Mouse (Mus musculus) CD4-positive helper T cell, adult 2 months (primary cell): ENCODE results near the gene Zcchc3.
"Not testable (repeated sequence)": the region's sequence is repeated elsewhere in the genome, so short reads cannot be mapped to it uniquely, and the experiment has no call there.

Experiments used
- DNase-seq: peaks from one replicate; pipeline ENCODE4 v3.0.0-alpha.2; 2012; ENCODE audit warnings: low read depth, missing footprints, low spot score

Gene Zcchc3

DNA sequence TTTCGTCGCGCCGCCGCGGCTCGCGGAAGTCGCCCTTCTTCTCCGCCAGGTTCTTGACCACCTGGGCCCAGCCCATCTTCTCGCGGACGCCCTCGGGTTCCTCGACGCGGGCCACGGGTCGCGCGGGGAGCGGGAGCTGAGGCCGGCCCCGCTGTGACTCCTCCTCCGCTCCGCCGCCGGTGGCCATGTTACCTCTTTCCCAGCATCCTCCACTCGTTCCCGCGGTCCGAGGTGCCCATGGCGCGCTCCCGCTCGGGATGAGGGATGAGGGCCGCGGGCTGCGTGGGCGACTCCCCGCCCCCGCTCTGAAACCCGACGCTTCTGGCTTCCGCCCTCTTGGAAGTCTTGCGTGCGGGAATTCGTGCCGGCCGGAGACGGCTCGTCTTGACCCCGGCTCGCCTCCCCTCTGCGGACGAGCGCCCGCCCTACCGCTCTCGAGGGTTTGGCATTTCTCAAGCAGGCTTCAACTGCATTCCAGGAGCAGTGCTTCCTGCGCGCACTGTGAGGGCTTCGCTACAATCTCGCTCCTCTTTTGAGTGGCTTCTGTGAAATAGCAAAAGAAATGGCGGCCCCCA lies at the start of gene Zcchc3:
Gene Zcchc3 (minus strand): TSS at position 437 of the 575 bp plus-strand sequence.
- peak; percentile 64 for DNase-seq

GRCm38 (mm10) chr2:152459241-152459640 lies 44.4 kb upstream of the Zcchc3 start:
- DNase-seq = no peak

- no peak for DNase-seq
Observed at GRCm38 (mm10) chr2:152452101-152452781, 37.4 kb upstream of the Zcchc3 start.

- peak; percentile 13 for DNase-seq
Observed at GRCm38 (mm10) chr2:152450241-152450640, 35.4 kb upstream of the Zcchc3 start.

- DNase-seq = no peak
Observed at GRCm38 (mm10) chr2:152447461-152447860, 32.6 kb upstream of the Zcchc3 start.

DNA sequence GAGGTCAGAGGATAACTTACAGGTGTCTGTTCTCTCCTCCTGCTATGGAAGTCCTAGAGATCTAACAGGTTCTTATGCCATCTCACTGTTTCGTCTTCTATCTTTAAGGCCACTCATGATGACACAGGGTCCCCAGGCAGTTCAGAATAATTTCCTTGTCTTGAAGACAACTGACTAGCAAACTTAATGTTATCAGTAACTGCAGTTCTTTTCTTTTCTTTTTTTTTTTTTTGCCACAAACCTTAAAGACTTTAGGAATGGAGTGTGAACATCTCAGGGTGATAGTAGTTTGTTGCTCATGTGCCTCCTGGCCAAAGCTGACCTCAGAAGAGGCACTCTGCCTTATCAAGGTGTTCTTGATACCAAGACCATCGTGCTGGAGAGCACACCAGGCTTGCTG lies 31.8 kb upstream of the Zcchc3 start:
- no peak for DNase-seq

DNA sequence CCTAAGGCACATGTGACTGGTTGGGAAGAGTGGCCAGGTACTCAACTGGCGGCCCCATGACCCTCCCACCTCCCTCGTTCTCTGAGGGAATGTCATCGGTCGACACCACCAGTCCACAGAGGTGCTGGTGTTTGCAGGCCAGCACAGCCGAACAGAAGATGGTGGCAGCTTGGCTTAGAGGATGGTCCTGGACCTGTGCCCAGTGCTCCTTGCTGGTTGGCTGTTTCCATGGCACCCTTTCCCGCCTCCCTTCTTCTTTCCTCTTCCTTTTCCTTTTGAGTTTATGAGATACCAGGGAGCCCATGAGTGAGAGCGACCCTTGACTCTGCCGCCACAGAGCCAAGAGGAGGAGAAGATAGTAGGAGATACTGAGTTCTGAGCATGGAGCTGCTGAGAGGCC lies 28.5 kb upstream of the Zcchc3 start:
- no peak for DNase-seq

DNA sequence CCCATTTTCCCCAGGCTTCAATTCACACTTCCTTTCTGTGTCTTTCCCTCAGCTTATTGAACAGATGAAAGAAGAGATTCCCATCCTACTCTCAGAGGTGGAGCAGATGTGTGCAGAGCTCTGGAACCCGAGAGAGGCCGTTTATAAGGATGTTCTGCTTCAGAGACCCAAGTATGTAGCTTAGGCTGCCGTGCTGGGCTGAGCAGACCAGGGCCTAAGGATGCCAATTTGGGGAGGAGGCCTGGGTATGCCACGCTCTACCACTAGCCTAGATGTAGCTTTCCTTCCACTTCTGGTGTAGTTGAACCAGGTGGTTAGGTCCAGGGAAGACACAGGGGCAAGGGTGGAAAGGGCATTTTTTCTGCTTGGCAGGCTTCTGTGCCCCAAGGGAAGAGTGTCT lies 27.5 kb upstream of the Zcchc3 start:
- no peak for DNase-seq

GRCm38 (mm10) chr2:152439833-152440232 lies 25.0 kb upstream of the Zcchc3 start:
- no peak for DNase-seq

DNA sequence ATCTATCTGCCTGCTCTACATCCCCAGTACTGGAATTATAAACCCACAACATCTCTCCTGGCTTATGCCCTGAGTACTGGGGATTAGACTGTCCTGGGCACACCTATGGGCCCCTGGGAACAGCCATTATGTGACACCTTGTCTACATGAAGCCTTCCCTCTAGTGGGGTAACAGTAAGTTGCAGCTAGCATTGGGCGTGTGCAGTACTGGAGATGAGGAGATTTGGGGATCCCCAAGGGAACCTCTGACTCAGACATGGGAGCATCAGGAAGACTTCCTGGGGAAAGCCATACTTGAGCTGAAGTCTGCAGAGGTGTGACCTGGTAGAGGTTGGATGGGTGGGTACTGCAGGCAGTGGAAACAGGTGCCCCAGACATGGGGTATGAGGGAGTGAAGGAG lies 24.1 kb upstream of the Zcchc3 start:
- DNase-seq = no peak

DNA sequence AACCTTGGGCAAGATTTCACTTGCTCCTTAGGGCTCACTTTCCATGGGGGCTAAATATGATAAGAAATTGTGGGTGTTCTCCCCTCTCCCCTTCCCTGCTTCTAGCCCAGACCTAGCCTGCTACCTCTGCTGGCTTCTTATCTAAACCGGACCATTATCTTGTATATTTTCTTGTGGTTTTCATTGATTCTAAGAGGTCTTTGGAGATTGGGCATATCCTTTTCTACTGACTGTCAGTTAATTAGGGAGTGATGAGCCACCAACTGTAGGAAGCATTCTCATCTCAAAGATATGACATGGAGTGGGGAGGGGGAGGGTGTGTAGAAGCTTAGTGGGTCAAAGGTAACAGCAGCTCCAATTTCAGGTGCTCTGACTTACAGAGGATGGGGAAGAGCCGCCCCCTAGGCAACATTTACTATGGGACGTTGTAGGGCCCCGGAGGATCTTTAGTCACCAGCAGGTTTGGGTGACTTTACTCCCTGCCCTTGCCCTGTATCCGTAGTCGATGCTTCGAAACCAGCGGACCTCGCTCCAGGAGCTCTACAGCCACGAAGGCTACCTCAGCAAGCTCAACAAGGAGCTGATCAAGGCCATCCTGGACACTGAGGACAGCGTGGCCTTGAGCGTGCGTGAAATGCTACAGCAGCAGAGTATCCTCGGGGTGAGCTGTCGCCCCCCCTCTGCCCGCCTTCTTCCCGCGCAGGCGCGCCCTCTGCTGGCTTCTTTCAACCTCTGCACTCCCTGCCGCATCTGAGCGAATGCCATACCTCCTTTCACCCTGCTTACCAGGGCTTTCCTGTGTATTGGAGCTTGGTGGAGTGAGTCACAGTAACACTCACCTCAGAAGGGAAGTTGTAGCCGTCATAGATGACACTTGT lies 22.4 kb upstream of the Zcchc3 start:
- peak; percentile 70 for DNase-seq

GRCm38 (mm10) chr2:152436405-152436901 lies 21.6 kb upstream of the Zcchc3 start:
- DNase-seq = no peak

DNA sequence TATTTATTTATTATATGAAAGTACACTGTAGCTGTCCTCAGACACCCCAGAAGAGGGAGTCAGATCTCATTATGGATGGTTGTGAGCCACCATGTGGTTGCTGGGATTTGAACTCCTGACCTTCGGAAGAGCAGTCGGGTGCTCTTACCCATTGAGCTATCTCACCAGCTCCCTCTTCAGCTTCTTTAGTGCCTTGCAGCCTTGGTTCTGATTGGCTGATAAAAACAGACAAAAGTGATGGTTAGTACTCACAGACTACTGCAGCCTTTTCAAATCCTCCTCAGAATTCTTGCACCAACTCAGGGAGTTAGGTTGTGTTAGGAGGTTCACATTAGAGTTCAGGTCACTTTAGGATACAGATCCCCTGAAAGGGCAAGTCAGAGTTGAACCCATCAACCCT lies 13.7 kb upstream of the Zcchc3 start:
- not testable (repeated sequence) for DNase-seq

DNA sequence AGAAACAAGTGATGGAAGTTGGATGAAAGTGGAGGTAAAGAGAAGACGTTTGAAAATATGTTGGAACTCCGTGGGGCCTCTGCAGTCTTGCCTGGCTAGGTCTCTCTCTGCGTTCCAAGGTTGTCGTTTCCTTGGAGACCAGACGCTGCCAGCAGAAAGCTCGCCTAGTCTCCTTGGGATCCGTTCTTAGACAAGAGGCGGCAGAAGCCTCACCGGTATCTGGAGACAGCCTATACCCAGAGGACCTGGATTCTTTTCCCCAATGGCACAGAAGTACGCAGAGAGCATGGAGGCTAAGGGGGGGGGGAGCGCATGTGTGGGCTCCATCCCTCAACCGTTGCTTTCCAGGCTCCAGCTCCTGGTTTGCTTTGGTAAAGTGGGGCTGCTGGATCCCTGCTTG lies 12.7 kb upstream of the Zcchc3 start:
- DNase-seq = no peak

DNA sequence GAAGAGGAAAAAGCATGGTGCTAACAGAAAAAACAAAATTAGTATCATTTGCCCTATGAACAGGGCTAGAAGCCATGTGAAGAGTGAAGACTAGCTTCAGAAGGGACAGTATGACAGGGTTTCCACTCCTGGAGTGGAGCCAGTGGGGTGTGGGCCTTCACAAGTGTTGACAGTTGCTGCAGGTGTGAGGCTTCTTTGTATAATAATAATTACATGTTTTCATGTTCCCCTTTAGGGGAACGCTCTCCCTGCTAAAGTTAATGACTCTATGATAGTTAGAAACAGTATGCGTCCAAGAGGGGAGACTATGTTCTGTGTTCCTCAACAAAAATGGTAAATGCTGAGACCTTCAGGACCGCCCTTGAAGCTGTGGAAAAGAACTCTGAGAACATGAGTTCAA lies 959 bp upstream of the Zcchc3 start:
- DNase-seq = no peak

DNA sequence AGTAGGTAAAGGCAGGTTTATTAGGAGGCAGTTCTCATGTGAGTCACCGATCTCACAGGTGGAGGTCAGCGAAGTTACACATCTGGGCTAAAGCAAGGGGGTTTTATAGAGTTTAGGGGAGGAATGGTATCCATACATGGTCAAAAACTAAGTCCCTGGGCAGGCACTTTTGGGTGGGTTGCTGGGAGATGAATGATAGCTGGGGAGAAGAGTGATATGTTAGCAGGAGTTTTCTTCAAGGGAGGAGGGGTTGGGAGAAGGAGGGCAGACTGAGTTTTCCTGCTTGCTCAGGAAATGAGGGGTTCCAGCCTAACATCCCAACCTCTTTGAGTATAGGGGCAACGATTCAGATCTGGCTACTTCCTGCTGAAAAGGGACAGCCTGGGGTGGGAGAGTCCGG lies 460 bp upstream of the Zcchc3 start, which contains the start of gene 6820408C15Rik:
Gene 6820408C15Rik (plus strand): TSS at position 301 of the 400 bp plus-strand sequence.
- DNase-seq = no peak

- DNase-seq = no peak
Observed at GRCm38 (mm10) chr2:152413765-152414584, 852 bp downstream of the Zcchc3 start.

- no peak for DNase-seq
Observed at GRCm38 (mm10) chr2:152413158-152413764, 1.6 kb downstream of the Zcchc3 start.

DNA sequence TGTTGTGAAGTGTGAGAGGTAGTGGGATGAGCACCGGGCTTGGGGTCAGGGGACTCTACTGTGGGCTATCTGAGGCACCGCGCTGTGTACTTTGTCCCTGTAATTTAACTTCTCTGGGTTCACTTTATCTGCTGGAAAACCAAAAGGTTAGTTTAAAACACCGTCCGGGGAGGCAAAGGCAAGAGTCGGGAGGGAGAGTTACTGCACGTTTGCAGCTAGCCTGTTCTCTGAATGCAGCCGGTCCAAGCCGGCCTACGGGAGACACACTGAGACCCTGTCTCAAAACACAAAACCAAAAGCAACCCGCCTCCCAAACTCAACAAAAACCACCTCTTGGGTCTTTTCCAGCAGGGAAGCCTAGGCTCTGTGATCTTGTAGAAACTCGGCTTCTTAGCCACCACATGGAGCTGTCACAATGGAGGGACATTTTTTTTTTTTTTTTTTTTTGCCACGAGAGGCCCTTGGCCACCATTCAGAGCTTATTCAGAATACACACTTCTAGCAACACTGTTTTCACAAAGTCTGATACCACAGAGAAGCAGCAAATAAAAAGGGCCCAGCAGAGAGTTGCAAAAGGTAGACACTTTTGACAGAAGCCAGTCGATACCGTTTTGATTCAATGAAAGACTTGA lies 2.2 kb downstream of the Zcchc3 start:
- no peak for DNase-seq

GRCm38 (mm10) chr2:152411471-152411870 lies 3.4 kb downstream of the Zcchc3 start:
- DNase-seq = no peak
